Mouse (Mus musculus) gastrocnemius, postnatal 25 days (tissue): Measurements from ENCODE around the gene Nid2. TPM values are rescaled to one million over a fixed set of nuclear protein-coding genes. Genes with fewer than 3 reads are reported as not detected.

ENCODE experiments used
- DNase-seq: peaks from one replicate; pipeline ENCODE4 v3.0.0; 2022
- total RNA-seq, 2 experiments: library from RNA; stranded (reverse); gene quantifications; 1 replicate in 1 of 2; 2 replicates in 1 of 2; pipeline ENCODE4 v1.2.3; 2021

The Nid2 gene
- total RNA-seq, 2 experiments from 2014 or later = 13.5 to 14.9 TPM

DNA sequence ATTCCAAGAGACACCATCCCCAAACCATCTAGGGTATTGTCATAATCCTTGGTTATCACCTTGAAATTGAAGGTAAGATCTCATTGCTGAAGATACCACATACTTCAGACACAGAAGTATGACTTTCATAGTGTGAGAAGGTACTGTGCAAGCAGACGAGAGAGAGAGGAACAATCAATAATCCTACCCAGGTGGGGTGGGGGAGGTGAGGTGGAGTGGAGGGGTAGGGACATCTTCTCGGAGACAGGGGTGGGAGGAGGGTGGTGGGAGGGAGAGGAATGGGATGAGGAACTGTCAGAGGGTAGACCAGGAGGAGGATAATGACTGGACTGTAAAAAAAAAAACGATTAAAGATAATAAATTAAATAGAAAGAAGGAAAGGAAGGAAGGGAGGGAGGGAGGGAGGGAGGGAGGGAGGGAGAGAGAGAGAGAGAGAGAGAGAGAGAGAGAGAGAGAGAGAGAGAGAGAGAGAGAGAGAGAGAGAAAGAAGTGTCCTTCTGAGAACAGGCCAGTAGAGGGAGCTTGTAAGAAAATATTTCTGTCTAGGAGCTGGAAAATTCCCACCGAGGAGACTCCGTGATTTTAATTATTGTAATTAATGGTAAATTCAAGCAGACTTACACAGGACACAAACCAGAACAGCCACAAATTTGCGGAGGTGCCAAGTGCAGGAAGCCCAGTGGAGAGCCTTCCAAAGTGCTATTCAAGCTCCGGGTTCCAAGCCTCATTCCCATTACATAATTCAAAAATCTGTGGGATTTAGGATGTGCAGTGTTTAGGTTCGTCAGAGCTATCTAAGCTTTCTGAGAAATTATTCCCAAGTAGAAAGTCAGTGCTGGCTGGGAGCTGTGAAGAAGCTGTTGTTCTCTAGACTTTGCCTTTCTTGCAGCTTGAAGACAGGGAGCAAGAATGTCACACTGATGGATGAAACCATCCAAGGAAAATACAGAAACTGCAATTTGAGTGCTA lies 108.0 kb downstream of the Nid2 start:
- DNase-seq = no peak

DNA sequence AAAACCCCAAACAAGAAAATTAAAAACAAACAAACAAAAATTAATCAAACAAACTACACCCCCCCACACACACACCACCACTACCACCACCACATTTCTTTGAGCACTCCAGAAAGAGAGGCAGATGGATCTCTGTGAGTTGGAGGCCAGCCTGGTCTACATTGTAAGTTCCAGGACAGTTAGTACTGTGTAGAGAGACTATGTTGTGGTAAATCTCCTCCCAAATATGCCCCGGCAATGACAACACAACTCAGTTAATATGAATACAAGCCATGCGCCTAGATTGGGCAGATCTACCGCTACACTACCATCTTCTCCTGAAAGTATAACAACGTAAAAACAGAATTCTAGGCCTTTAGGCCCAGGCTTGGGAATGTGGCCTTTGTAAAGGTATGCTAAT lies 109.2 kb downstream of the Nid2 start:
- no peak for DNase-seq

Other genes with a start within 250 kb of the Nid2 start
- not detected for gene Gm2244, start 201.3 kb upstream of the Nid2 start, total RNA-seq
- under 1 TPM; 0.23 to 0.24 TPM for gene Gm2237, start 166.1 kb upstream of the Nid2 start, total RNA-seq
- gene Gm5458, start 148.7 kb upstream of the Nid2 start, total RNA-seq = not detected
- gene Rtraf, start 72.6 kb downstream of the Nid2 start, total RNA-seq = 10 to 100 TPM; 67.2 to 70.5 TPM
- gene Gng2, start 226.4 kb downstream of the Nid2 start, total RNA-seq = 1 to 10 TPM; 3.5 to 7.3 TPM